Mouse (Mus musculus): ENCODE measurements around the gene Cela2a.

DNA sequence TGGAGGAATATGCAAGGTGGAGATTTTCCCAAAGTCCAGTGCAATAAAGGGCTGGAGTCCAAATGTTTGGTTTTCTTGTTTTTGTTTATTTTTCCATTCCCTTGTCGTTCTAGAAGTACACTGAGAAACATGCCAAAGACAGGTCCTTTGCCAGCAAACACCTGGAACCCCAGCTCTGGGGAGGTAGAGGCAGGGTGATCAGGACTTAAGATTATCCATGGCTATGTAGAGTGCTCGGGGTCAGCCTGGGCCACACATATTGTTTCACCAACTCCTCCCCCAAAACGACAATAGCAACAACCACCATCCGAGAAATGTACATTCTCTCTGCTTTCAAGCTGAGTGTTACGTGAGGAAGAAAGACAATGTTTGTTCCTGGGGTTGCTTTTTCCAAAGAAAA lies at the start of gene Cela2a:
- no peak for TF ChIP-seq CTCF (IDR thresholded peaks at IDR 0.05; ENCODE audit: low read depth)
- no peak for TF ChIP-seq EP300 (IDR thresholded peaks at IDR 0.05; ENCODE audit: low read depth)

Data from liver, postnatal 0 days (tissue).